Mouse (Mus musculus) hindbrain, postnatal 0 days (tissue): ENCODE data around the gene Tat. TPM values are rescaled to one million over a fixed set of nuclear protein-coding genes. Genes with fewer than 3 reads are reported as not detected.

Experiments
- ATAC-seq: fragments of 200-750 bp; cut with Nextera tagmentation; 2 replicates; pipeline ENCODE4 v1.8.0; 2017; ENCODE audit warnings: mild to moderate bottlenecking, moderate TSS enrichment, moderate library complexity
- DNase-seq: peaks from one replicate; pipeline ENCODE4 v3.0.0-alpha.2; 2015; ENCODE audit warnings: low spot score
- H3K27ac ChIP-seq: fragments of 300-500 bp; sonication (generic); 2 replicates; pipeline ENCODE4 v1.5.1; 2014; ENCODE audit warnings: mild to moderate bottlenecking
- H3K27me3 ChIP-seq: fragments of 300-500 bp; sonication (generic); 2 replicates; pipeline ENCODE4 v1.6.1; 2014; ENCODE audit warnings: low read length, mixed read lengths; ENCODE audit not compliant: insufficient read depth
- H3K36me3 ChIP-seq: fragments of 300-500 bp; sonication (generic); 2 replicates; pipeline ENCODE4 v1.6.1; 2014; ENCODE audit warnings: low read length, mixed read lengths; ENCODE audit not compliant: insufficient read depth
- H3K4me1 ChIP-seq: fragments of 300-500 bp; sonication (generic); 2 replicates; pipeline ENCODE4 v1.6.1; 2014; ENCODE audit warnings: antibody characterized with exemption, low read length, mixed read lengths; ENCODE audit not compliant: insufficient read depth
- H3K4me2 ChIP-seq: fragments of 300-500 bp; sonication (generic); 2 replicates; pipeline ENCODE4 v1.6.1; 2014; ENCODE audit warnings: low read depth, mild to moderate bottlenecking, low read length, moderate library complexity, mixed read lengths
- H3K4me3 ChIP-seq: fragments of 300-500 bp; sonication (generic); 2 replicates; pipeline ENCODE4 v1.5.1; 2014; ENCODE audit warnings: low read length
- H3K9ac ChIP-seq: fragments of 300-500 bp; sonication (generic); replicated peaks from 2 replicates; pipeline ENCODE4 v1.6.1; 2014; ENCODE audit warnings: mild to moderate bottlenecking, low read length, moderate library complexity, mixed read lengths
- H3K9me3 ChIP-seq: fragments of 300-500 bp; sonication (generic); 2 replicates; pipeline ENCODE4 v1.6.1; 2016; ENCODE audit warnings: low read length, mixed read lengths
- CTCF ChIP-seq: IDR thresholded peaks from 2 replicates; pipeline ENCODE4 v1.5.1; 2016; ENCODE audit warnings: antibody characterized with exemption, control low read depth, low read depth
- WGBS: fragments of 180-500 bp; shearing (Covaris S2); extraction: QIAGEN DNeasy Blood & Tissue Kit; methylation state at CpG from one replicate; pipeline ENCODE4 v1.1.7; 2014; 5-methylcytosine and 5-hydroxymethylcytosine counted together
- polyA plus RNA-seq: library from polyadenylated mRNA; unstranded; fragments of >200 nt; fragmentation: Nextera tagmentation; extraction: Ambion mirVana; gene quantifications from 2 replicates; pipeline ENCODE4 v1.2.1, GENCODE M21; 2015
- total RNA-seq: library from RNA; depleted of rRNA; stranded (reverse); fragments of >200 nt; gene quantifications from 2 replicates; pipeline ENCODE4 v1.2.3, GENCODE M21; 2014

Tat gene
- total and polyA plus RNA-seq, 2 experiments from 2014 or later, result not detected

GRCm38 (mm10) chr8:109992951-109993350 is 2.7 kb downstream of the Tat start:
- H3K27ac ChIP-seq, result no peak overlapping the region
- H3K36me3 ChIP-seq, result no peaks in the 10 kb centered on the region
- no peaks in the 10 kb centered on the region for H3K4me1 ChIP-seq
- no peak overlapping the region for H3K4me3 ChIP-seq
- ATAC-seq (no peak), DNase-seq (no peak)
- H3K9ac ChIP-seq, result no peak overlapping the region
- no peaks in the 10 kb centered on the region for H3K9me3 ChIP-seq
- WGBS, result 83% methylated on average over 1 of the region's 1 CpGs
- H3K27me3 ChIP-seq, result no peaks in the 10 kb centered on the region
- TF ChIP-seq CTCF, result no peak
- H3K4me2 ChIP-seq, result no peak overlapping the region

- Histone ChIP-seq H3K27me3 (no peaks in the 10 kb centered on the region), H3K36me3 (no peaks in the 10 kb centered on the region), H3K4me3 (no peak overlapping the region), H3K4me2 (no peak overlapping the region), H3K27ac (no peak overlapping the region), H3K9ac (no peak overlapping the region), H3K4me1 (no peaks in the 10 kb centered on the region), H3K9me3 (no peaks in the 10 kb centered on the region)
- WGBS, result 68% methylated on average over 9 of the region's 9 CpGs
- DNase-seq (no peak), ATAC-seq (no peak)
- no peak for TF ChIP-seq CTCF
Measured at GRCm38 (mm10) chr8:109997381-109997780, 7.1 kb downstream of the Tat start.

DNA sequence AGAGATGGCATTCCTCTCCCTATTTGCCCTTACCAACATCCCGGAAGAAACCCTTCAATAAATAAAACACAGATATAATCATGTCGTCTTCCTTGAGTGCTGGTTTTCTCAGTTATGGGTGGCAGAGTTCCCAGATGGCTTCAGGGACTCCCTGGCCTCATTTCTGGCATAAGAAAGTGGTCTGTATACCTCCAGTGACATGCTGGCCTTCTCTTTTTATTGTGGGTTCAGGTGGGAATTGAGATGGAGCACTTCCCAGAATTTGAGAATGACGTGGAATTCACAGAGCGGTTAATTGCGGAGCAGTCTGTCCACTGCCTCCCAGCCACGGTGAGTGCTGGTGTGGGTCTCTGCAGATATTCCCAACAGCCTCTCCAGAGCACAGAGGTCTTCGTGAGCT is 7.8 kb downstream of the Tat start:
- ATAC-seq (no peak), DNase-seq (no peak)
- no peaks in the 10 kb centered on the region for H3K4me1 ChIP-seq
- TF ChIP-seq CTCF, result no peak
- no peaks in the 10 kb centered on the region for H3K36me3 ChIP-seq
- no peaks in the 10 kb centered on the region for H3K27me3 ChIP-seq
- no peak overlapping the region for H3K4me2 ChIP-seq
- no peak overlapping the region for H3K4me3 ChIP-seq
- H3K9me3 ChIP-seq, result no peaks in the 10 kb centered on the region
- no peak overlapping the region for H3K27ac ChIP-seq
- no peak overlapping the region for H3K9ac ChIP-seq
- WGBS, result 66% methylated on average over 7 of the region's 7 CpGs

- Histone ChIP-seq H3K27me3 (no peaks in the 10 kb centered on the region), H3K4me3 (no peak overlapping the region), H3K27ac (no peak overlapping the region), H3K4me1 (no peaks in the 10 kb centered on the region), H3K36me3 (no peaks in the 10 kb centered on the region), H3K9me3 (no peaks in the 10 kb centered on the region), H3K9ac (no peak overlapping the region), H3K4me2 (no peak overlapping the region)
- TF ChIP-seq CTCF, result no peak
- no peak for ATAC-seq
- DNase-seq, result no peak
- 91% methylated on average over 10 of the region's 10 CpGs for WGBS
Measured at GRCm38 (mm10) chr8:109999974-110000373, 9.7 kb downstream of the Tat start.

- Histone ChIP-seq H3K4me3 (no peak overlapping the region), H3K36me3 (no peaks in the 10 kb centered on the region), H3K4me1 (peaks cover 5% of the 10 kb centered on the region; the same call in 1 of the 2 replicates), H3K9me3 (no peaks in the 10 kb centered on the region), H3K9ac (no peak overlapping the region), H3K4me2 (no peak overlapping the region), H3K27ac (no peak overlapping the region), H3K27me3 (no peaks in the 10 kb centered on the region)
- WGBS, result 35% methylated on average over 9 of the region's 9 CpGs
- peak; percentile 60 for TF ChIP-seq CTCF
- no peak for ATAC-seq
- DNase-seq, result peak; percentile 34
Measured at GRCm38 (mm10) chr8:110002953-110003352, 12.7 kb downstream of the Tat start.

- Histone ChIP-seq H3K27me3 (no peaks in the 10 kb centered on the region), H3K27ac (no peak overlapping the region), H3K4me1 (peaks cover 5% of the 10 kb centered on the region; the same call in 1 of the 2 replicates), H3K9me3 (no peaks in the 10 kb centered on the region), H3K9ac (no peak overlapping the region), H3K4me2 (no peak overlapping the region), H3K4me3 (no peak overlapping the region), H3K36me3 (no peaks in the 10 kb centered on the region)
- WGBS, result 88% methylated on average over 5 of the region's 5 CpGs
- no peak for TF ChIP-seq CTCF
- DNase-seq, result no peak
- ATAC-seq, result no peak
Measured at GRCm38 (mm10) chr8:110004300-110004699, 14.1 kb downstream of the Tat start.

DNA sequence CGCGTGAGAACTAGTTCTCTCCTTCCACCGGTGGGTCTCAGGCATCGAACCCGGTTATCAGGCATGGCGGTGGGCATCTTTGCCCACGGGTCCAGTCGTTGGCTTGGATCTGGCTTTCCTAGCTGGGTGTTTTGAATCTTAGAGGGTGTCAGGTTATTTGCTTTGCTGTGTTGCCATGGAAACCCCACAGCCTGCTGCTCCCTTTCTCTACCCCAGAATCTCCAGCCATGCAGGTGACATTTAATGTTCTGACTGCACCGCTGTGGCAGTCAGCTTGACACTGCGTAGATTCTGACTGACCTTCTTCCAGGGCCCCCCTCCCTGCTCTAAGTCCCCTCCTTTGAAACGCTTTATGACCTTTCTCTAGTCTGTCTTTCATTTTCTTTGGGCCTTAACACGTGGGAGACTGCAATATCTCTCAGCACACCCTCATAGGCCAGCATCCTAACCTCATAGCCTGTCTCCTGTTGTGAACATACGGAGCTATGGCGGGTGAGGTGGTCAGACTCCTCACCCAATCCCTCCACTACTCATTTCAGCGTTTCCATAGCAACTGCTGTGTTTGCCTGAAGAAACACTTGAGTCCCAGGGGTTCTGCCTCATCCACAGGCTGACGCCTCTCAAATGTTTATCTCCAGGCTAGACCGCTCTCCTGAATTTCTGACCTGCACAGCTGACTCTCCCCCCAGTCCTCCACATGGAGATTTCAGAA is 16.2 kb downstream of the Tat start:
- Histone ChIP-seq H3K36me3 (no peaks in the 10 kb centered on the region), H3K4me2 (no peak overlapping the region), H3K4me1 (peaks cover 5% of the 10 kb centered on the region; the same call in 1 of the 2 replicates), H3K9ac (no peak overlapping the region), H3K27ac (peak overlapping the region; percentile 75), H3K27me3 (no peaks in the 10 kb centered on the region), H3K9me3 (no peaks in the 10 kb centered on the region), H3K4me3 (no peak overlapping the region)
- ATAC-seq, result peak; percentile 79
- TF ChIP-seq CTCF, result no peak
- peak; percentile 75 for DNase-seq
- WGBS, result 44% methylated on average over 17 of the region's 17 CpGs
